Comparison of ENCODE assay signal across 23 mouse cellular contexts in the genomic region with DNA sequence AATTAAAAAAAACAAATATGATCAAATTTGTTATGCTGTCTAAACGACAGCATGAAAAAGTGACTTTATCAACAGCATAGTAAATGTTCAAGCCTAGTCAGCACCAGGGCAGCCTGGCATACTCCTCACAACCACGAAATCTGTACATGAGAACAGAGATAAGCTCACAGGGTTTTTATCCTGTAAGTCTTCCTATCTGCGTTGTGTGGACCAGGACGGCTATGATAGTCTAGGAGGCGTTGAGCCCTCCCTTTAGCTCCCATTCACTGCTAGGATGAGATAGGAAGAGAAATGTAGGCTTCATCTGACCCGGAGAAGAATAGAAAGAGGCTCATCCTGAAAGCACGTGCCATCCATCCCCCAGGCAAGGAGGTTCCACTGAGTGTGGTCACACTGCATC. TPM values are rescaled to one million over a fixed set of nuclear protein-coding genes. Genes with fewer than 3 reads are reported as not detected.
DNase-seq lines count a peak whose midpoint lies in the region; ATAC-seq and TF ChIP-seq lines count a peak whose summit lies in the region.
"Had no signal": no experiment of that assay in that cellular context is flagged by ENCODE, and none has a peak within 500 bp of the region (broad histone marks: within the 10 kb centered on the region; RNA-seq: fewer than 3 reads in every experiment).

No protein-coding gene starts in this region.

- H3K27ac ChIP-seq in left cerebral cortex, adult 2 months, result peak overlapping the region; percentile 77
- H3K27ac ChIP-seq in liver, embryonic 15.5 days (replicated peaks), result peak overlapping the region; percentile 70
- no peak overlapping the region for H3K27ac ChIP-seq in midbrain, embryonic 13.5 days
- H3K27ac ChIP-seq: embryonic facial prominence, embryonic 15.5 days; heart, embryonic 15.5 days; hindbrain, embryonic 13.5 days; kidney, postnatal 0 days; limb, embryonic 13.5 days had no signal

- H3K9me3 ChIP-seq in liver, embryonic 15.5 days (replicated peaks), result no peaks in the 10 kb centered on the region
- H3K9me3 ChIP-seq in midbrain, embryonic 13.5 days, result no peaks in the 10 kb centered on the region
- H3K9me3 ChIP-seq: embryonic facial prominence, embryonic 15.5 days; heart, embryonic 15.5 days; hindbrain, embryonic 13.5 days; limb, embryonic 13.5 days; megakaryocyte, embryonic 14.5 days had no signal

- no peak for DNase-seq in left cerebral cortex, adult 2 months (ENCODE audit: extremely low spot score in 1 of 2, low spot score in 2 of 2)
- DNase-seq in left cerebral cortex, postnatal 10 days (ENCODE audit: extremely low spot score in 1 of 2, low spot score in 2 of 2), result no peak
- DNase-seq in right cerebral cortex, postnatal 36 days (ENCODE audit: low spot score in 2 of 2), result no peak
- DNase-seq in frontal cortex, postnatal 14 days (ENCODE audit: low spot score in 2 of 2), result no peak
- DNase-seq: cerebellum, adult 9-10 months; gastrocnemius, postnatal 25 days; heart, postnatal 36 days; kidney, adult 18-20 months; layer of hippocampus, postnatal 36 days; lung, embryonic 14.5 days; right cerebral cortex, adult 18-20 months had no signal

- WGBS in liver, embryonic 15.5 days (ENCODE audit: insufficient replicate concordance), result 14% methylated on average over 7 of the region's 7 CpGs
- WGBS in midbrain, embryonic 13.5 days, result 81% methylated on average over 7 of the region's 7 CpGs

- H3K4me2 ChIP-seq in liver, embryonic 15.5 days, result peak overlapping the region; percentile 48
- no peak overlapping the region for H3K4me2 ChIP-seq in midbrain, embryonic 13.5 days (replicated peaks)
- H3K4me2 ChIP-seq: embryonic facial prominence, embryonic 15.5 days; heart, embryonic 15.5 days; hindbrain, embryonic 13.5 days; limb, embryonic 13.5 days; lung, embryonic 14.5 days had no signal

- H3K27me3 ChIP-seq in liver, embryonic 15.5 days, result no peaks in the 10 kb centered on the region
- no peaks in the 10 kb centered on the region for H3K27me3 ChIP-seq in midbrain, embryonic 13.5 days
- H3K27me3 ChIP-seq: embryonic facial prominence, embryonic 15.5 days; heart, embryonic 15.5 days; hindbrain, embryonic 13.5 days; limb, embryonic 13.5 days had no signal

- no peak overlapping the region for H3K9ac ChIP-seq in liver, embryonic 15.5 days
- no peak overlapping the region for H3K9ac ChIP-seq in midbrain, embryonic 13.5 days (replicated peaks)
- H3K9ac ChIP-seq: embryonic facial prominence, embryonic 15.5 days; forebrain, postnatal 0 days; heart, embryonic 15.5 days; hindbrain, embryonic 13.5 days; limb, embryonic 13.5 days; lung, embryonic 14.5 days had no signal

- H3K36me3 ChIP-seq in liver, embryonic 15.5 days (replicated peaks), result peaks cover 20% of the 10 kb centered on the region
- peaks cover 24% of the 10 kb centered on the region for H3K36me3 ChIP-seq in midbrain, embryonic 13.5 days
- H3K36me3 ChIP-seq: embryonic facial prominence, embryonic 15.5 days had no signal

- H3K4me3 ChIP-seq in left cerebral cortex, adult 2 months, result no peak overlapping the region
- H3K4me3 ChIP-seq in liver, embryonic 15.5 days (replicated peaks), result no peak overlapping the region
- no peak overlapping the region for H3K4me3 ChIP-seq in midbrain, embryonic 13.5 days (replicated peaks)
- H3K4me3 ChIP-seq: embryonic facial prominence, embryonic 15.5 days; heart, embryonic 15.5 days; hindbrain, embryonic 13.5 days; limb, embryonic 13.5 days; megakaryocyte, embryonic 14.5 days had no signal

- intact Hi-C loops in left cerebral cortex, adult 2 months (cut with DNase I), result no loop called here
- intact Hi-C loops in left cerebral cortex, postnatal 10 days (cut with DNase I), result no loop called here

- ATAC-seq in erythroid progenitor cell, adult 5-6 weeks (replicated peaks; ENCODE audit: low FRiP score, poor library complexity, severe bottlenecking), result peak; percentile 47
- peak; percentile 80 for ATAC-seq in liver, embryonic 15.5 days (ENCODE audit: insufficient read depth)
- no peak for ATAC-seq in midbrain, embryonic 13.5 days
- ATAC-seq: CD4-positive, CD25-positive, alpha-beta regulatory T cell, adult 4 months; inflammation-experienced regulatory T-cells, adult 6 months had no signal

- no peak for TF ChIP-seq CTCF in left cerebral cortex, adult 2 months (IDR thresholded peaks at IDR 0.05)

- peaks cover 82% of the 10 kb centered on the region for H3K4me1 ChIP-seq in liver, embryonic 15.5 days (replicated peaks)
- H3K4me1 ChIP-seq in midbrain, embryonic 13.5 days (replicated peaks), result no peaks in the 10 kb centered on the region
- H3K4me1 ChIP-seq: embryonic facial prominence, embryonic 15.5 days; limb, embryonic 13.5 days had no signal

RNA-seq across cellular contexts. Expression of gene Lime1, which starts 39.5 kb away (rescaled TPM):
- 10 to 100 TPM; 43.1 to 45.2 TPM for total RNA-seq in left cerebral cortex, adult 2 months (2021)
- total RNA-seq in left cerebral cortex, postnatal 10 days (2021), result 10 to 100 TPM; 30.1 to 32.9 TPM
- total RNA-seq in erythroid progenitor cell, adult 5-6 weeks (2015; ENCODE audit: low replicate concordance), result 4.6 and 37.5 TPM in 2 replicates
- total RNA-seq in erythroid progenitor cell, adult 5-6 weeks (2017; ENCODE audit: low replicate concordance), result 11.7 and 13.2 TPM in 2 replicates
- polyA plus RNA-seq in liver, embryonic 15.5 days (2015; fragmentation: Nextera tagmentation; extraction: Ambion mirVana), result 6.2 and 7.4 TPM in 2 replicates
- polyA plus RNA-seq in midbrain, embryonic 13.5 days (2015; fragmentation: Nextera tagmentation; extraction: Ambion mirVana), result 42.1 and 46.7 TPM in 2 replicates

RNA-seq across cellular contexts. Expression of gene Zbtb46, which starts 39.9 kb away (rescaled TPM):
- total RNA-seq in left cerebral cortex, adult 2 months (2021), result 10 to 100 TPM; 12.0 to 13.7 TPM
- total RNA-seq in left cerebral cortex, postnatal 10 days (2021), result 10 to 100 TPM; 17.1 to 19.9 TPM
- total RNA-seq in erythroid progenitor cell, adult 5-6 weeks (2015; ENCODE audit: low replicate concordance), result 12.2 and 12.3 TPM in 2 replicates
- total RNA-seq in erythroid progenitor cell, adult 5-6 weeks (2017; ENCODE audit: low replicate concordance), result 7.5 and 15.5 TPM in 2 replicates
- 7.9 and 8.7 TPM in 2 replicates for polyA plus RNA-seq in liver, embryonic 15.5 days (2015; fragmentation: Nextera tagmentation; extraction: Ambion mirVana)
- 24.1 and 24.3 TPM in 2 replicates for polyA plus RNA-seq in midbrain, embryonic 13.5 days (2015; fragmentation: Nextera tagmentation; extraction: Ambion mirVana)

RNA-seq across cellular contexts. Expression of gene Arfrp1, which starts 54.2 kb away (rescaled TPM):
- 10 to 100 TPM; 45.2 to 51.2 TPM for total RNA-seq in left cerebral cortex, adult 2 months (2021)
- total RNA-seq in left cerebral cortex, postnatal 10 days (2021), result 10 to 100 TPM; 39.8 to 44.2 TPM
- total RNA-seq in erythroid progenitor cell, adult 5-6 weeks (2015; ENCODE audit: low replicate concordance), result 5.4 and 14.3 TPM in 2 replicates
- 9.0 and 10.8 TPM in 2 replicates for total RNA-seq in erythroid progenitor cell, adult 5-6 weeks (2017; ENCODE audit: low replicate concordance)
- polyA plus RNA-seq in liver, embryonic 15.5 days (2015; fragmentation: Nextera tagmentation; extraction: Ambion mirVana), result 21.1 and 23.2 TPM in 2 replicates
- polyA plus RNA-seq in midbrain, embryonic 13.5 days (2015; fragmentation: Nextera tagmentation; extraction: Ambion mirVana), result 91.6 and 95.9 TPM in 2 replicates

RNA-seq across cellular contexts. Expression of gene Zgpat, which starts 54.6 kb away (rescaled TPM):
- total RNA-seq in left cerebral cortex, adult 2 months (2021), result 10 to 100 TPM; 80.3 to 80.5 TPM
- total RNA-seq in left cerebral cortex, postnatal 10 days (2021), result 10 to 100 TPM; 55.9 to 60.5 TPM
- 2.9 and 10.1 TPM in 2 replicates for total RNA-seq in erythroid progenitor cell, adult 5-6 weeks (2015; ENCODE audit: low replicate concordance)
- total RNA-seq in erythroid progenitor cell, adult 5-6 weeks (2017; ENCODE audit: low replicate concordance), result 11.2 and 15.4 TPM in 2 replicates
- polyA plus RNA-seq in liver, embryonic 15.5 days (2015; fragmentation: Nextera tagmentation; extraction: Ambion mirVana), result 12.0 and 12.1 TPM in 2 replicates
- 71.5 and 78.5 TPM in 2 replicates for polyA plus RNA-seq in midbrain, embryonic 13.5 days (2015; fragmentation: Nextera tagmentation; extraction: Ambion mirVana)
